Mouse (Mus musculus): ENCODE measurements around the gene Oas3. TPM values are rescaled to one million over a fixed set of nuclear protein-coding genes. Genes with fewer than 3 reads are reported as not detected.

The Oas3 gene
- polyA plus RNA-seq, 1 experiment, result not detected

GRCm38 (mm10) chr5:120732740-120733139 is 44.7 kb downstream of the Oas3 start:
- no peak overlapping the region for H3K27ac ChIP-seq (ENCODE audit: insufficient read depth, low read depth, low read length)

GRCm38 (mm10) chr5:120729319-120729718 is 48.1 kb downstream of the Oas3 start:
- H3K27ac ChIP-seq (ENCODE audit: insufficient read depth, low read depth, low read length), result no peak overlapping the region
- H3K4me3 ChIP-seq (ENCODE audit: insufficient read depth, low read depth, low read length), result no peak overlapping the region
- TF ChIP-seq CTCF (IDR thresholded peaks at IDR 0.05; ENCODE audit: insufficient read depth, low read depth, low read length), result no peak
- TF ChIP-seq POLR2A (IDR thresholded peaks at IDR 0.05; ENCODE audit: insufficient read depth, low read depth, low read length), result no peak
- H3K4me1 ChIP-seq (ENCODE audit: control insufficient read depth, insufficient read depth, low read length), result peaks cover 13% of the 10 kb centered on the region
- WGBS, result 30% methylated on average over 10 of the region's 10 CpGs

More at GRCm38 (mm10) chr5:120732740-120733139, 44.7 kb downstream of the Oas3 start:
- H3K4me1 ChIP-seq (ENCODE audit: control insufficient read depth, insufficient read depth, low read length), result peaks cover 15% of the 10 kb centered on the region
- 68% methylated on average over 1 of the region's 1 CpGs for WGBS
- no peak overlapping the region for H3K4me3 ChIP-seq (ENCODE audit: insufficient read depth, low read depth, low read length)
- no peak for TF ChIP-seq POLR2A (IDR thresholded peaks at IDR 0.05; ENCODE audit: insufficient read depth, low read depth, low read length)
- TF ChIP-seq CTCF (IDR thresholded peaks at IDR 0.05; ENCODE audit: insufficient read depth, low read depth, low read length), result no peak

GRCm38 (mm10) chr5:120725811-120726455 is 51.5 kb downstream of the Oas3 start:
- TF ChIP-seq POLR2A (IDR thresholded peaks at IDR 0.05; ENCODE audit: insufficient read depth, low read depth, low read length) (no peak), CTCF (IDR thresholded peaks at IDR 0.05; ENCODE audit: insufficient read depth, low read depth, low read length) (no peak)
- H3K4me1 ChIP-seq (ENCODE audit: control insufficient read depth, insufficient read depth, low read length), result peaks cover 13% of the 10 kb centered on the region; the same call in 1 of the 2 replicates
- H3K27ac ChIP-seq (ENCODE audit: insufficient read depth, low read depth, low read length), result no peak overlapping the region
- 48% methylated on average over 12 of the region's 12 CpGs for WGBS
- no peak overlapping the region for H3K4me3 ChIP-seq (ENCODE audit: insufficient read depth, low read depth, low read length)

- WGBS, result 58% methylated on average over 7 of the region's 7 CpGs
- Histone ChIP-seq H3K4me3 (ENCODE audit: insufficient read depth, low read depth, low read length) (no peak overlapping the region), H3K27ac (ENCODE audit: insufficient read depth, low read depth, low read length) (no peak overlapping the region), H3K4me1 (ENCODE audit: control insufficient read depth, insufficient read depth, low read length) (0 out of 2 replicates have a peak, but pooled peaks cover 1% of the 10 kb centered on the region)
- TF ChIP-seq CTCF (IDR thresholded peaks at IDR 0.05; ENCODE audit: insufficient read depth, low read depth, low read length) (no peak), POLR2A (IDR thresholded peaks at IDR 0.05; ENCODE audit: insufficient read depth, low read depth, low read length) (no peak)
Measured at GRCm38 (mm10) chr5:120721005-120721404, 56.5 kb downstream of the Oas3 start.

GRCm38 (mm10) chr5:120718600-120719378 is 58.7 kb downstream of the Oas3 start:
- no peak overlapping the region for H3K27ac ChIP-seq (ENCODE audit: insufficient read depth, low read depth, low read length)
- no peak overlapping the region for H3K4me3 ChIP-seq (ENCODE audit: insufficient read depth, low read depth, low read length)
- WGBS, result 49% methylated on average over 15 of the region's 15 CpGs
- no peak for TF ChIP-seq CTCF (IDR thresholded peaks at IDR 0.05; ENCODE audit: insufficient read depth, low read depth, low read length)
- TF ChIP-seq POLR2A (IDR thresholded peaks at IDR 0.05; ENCODE audit: insufficient read depth, low read depth, low read length), result no peak
- H3K4me1 ChIP-seq (ENCODE audit: control insufficient read depth, insufficient read depth, low read length), result peaks cover 5% of the 10 kb centered on the region; the same call in 1 of the 2 replicates

GRCm38 (mm10) chr5:120717136-120717535 is 60.3 kb downstream of the Oas3 start:
- TF ChIP-seq CTCF (IDR thresholded peaks at IDR 0.05; ENCODE audit: insufficient read depth, low read depth, low read length) (no peak), POLR2A (IDR thresholded peaks at IDR 0.05; ENCODE audit: insufficient read depth, low read depth, low read length) (no peak)
- Histone ChIP-seq H3K4me1 (ENCODE audit: control insufficient read depth, insufficient read depth, low read length) (peaks cover 8% of the 10 kb centered on the region; the same call in 1 of the 2 replicates), H3K27ac (ENCODE audit: insufficient read depth, low read depth, low read length) (no peak overlapping the region), H3K4me3 (ENCODE audit: insufficient read depth, low read depth, low read length) (no peak overlapping the region)
- 70% methylated on average over 10 of the region's 10 CpGs for WGBS

- Histone ChIP-seq H3K4me1 (ENCODE audit: control insufficient read depth, insufficient read depth, low read length) (peaks cover 19% of the 10 kb centered on the region), H3K27ac (ENCODE audit: insufficient read depth, low read depth, low read length) (no peak overlapping the region), H3K4me3 (ENCODE audit: insufficient read depth, low read depth, low read length) (no peak overlapping the region)
- peak; percentile 85 for TF ChIP-seq CTCF (IDR thresholded peaks at IDR 0.05; ENCODE audit: insufficient read depth, low read depth, low read length)
- TF ChIP-seq POLR2A (IDR thresholded peaks at IDR 0.05; ENCODE audit: insufficient read depth, low read depth, low read length), result no peak
- 4% methylated on average over 16 of the region's 16 CpGs for WGBS
Measured at GRCm38 (mm10) chr5:120714314-120714713, 63.1 kb downstream of the Oas3 start.

GRCm38 (mm10) chr5:120712721-120713120 is 64.7 kb downstream of the Oas3 start:
- TF ChIP-seq POLR2A (IDR thresholded peaks at IDR 0.05; ENCODE audit: insufficient read depth, low read depth, low read length) (no peak), CTCF (IDR thresholded peaks at IDR 0.05; ENCODE audit: insufficient read depth, low read depth, low read length) (no peak)
- Histone ChIP-seq H3K4me1 (ENCODE audit: control insufficient read depth, insufficient read depth, low read length) (peaks cover 26% of the 10 kb centered on the region), H3K27ac (ENCODE audit: insufficient read depth, low read depth, low read length) (no peak overlapping the region), H3K4me3 (ENCODE audit: insufficient read depth, low read depth, low read length) (no peak overlapping the region)
- WGBS, result 72% methylated on average over 8 of the region's 8 CpGs

GRCm38 (mm10) chr5:120711827-120712226 is 65.6 kb downstream of the Oas3 start, which contains the start of gene Dtx1:
Dtx1 (minus strand) TSS chr5:120711927.
- 32% methylated on average over 3 of the region's 3 CpGs for WGBS
- peak within 1 kb of the TSS; percentile 67 for H3K4me3 ChIP-seq (ENCODE audit: insufficient read depth, low read depth, low read length)
- peak within 1 kb of the TSS; percentile 54 for H3K27ac ChIP-seq (ENCODE audit: insufficient read depth, low read depth, low read length)
- H3K4me1 ChIP-seq (ENCODE audit: control insufficient read depth, insufficient read depth, low read length), result peaks cover 31% of the 10 kb centered on the region
- TF ChIP-seq CTCF (IDR thresholded peaks at IDR 0.05; ENCODE audit: insufficient read depth, low read depth, low read length) (no peak), POLR2A (IDR thresholded peaks at IDR 0.05; ENCODE audit: insufficient read depth, low read depth, low read length) (no peak)

All from olfactory bulb, adult 2 months (tissue).